Comparison of ENCODE assay signal across 27 mouse cellular contexts in genomic region chr5:149009111-149009510, GRCm38 (mm10). TPM values are rescaled to one million over a fixed set of nuclear protein-coding genes. Genes with fewer than 3 reads are reported as not detected.
"Had no signal": no experiment of that assay in that cellular context is flagged by ENCODE, and none has a peak within 500 bp of the region (broad histone marks: within the 10 kb centered on the region; RNA-seq: fewer than 3 reads in every experiment).

No protein-coding gene starts in this region.

- H3K27ac ChIP-seq: hindbrain, embryonic 12.5 days; hindbrain, embryonic 14.5 days; intestine, embryonic 15.5 days; limb, embryonic 13.5 days; limb, embryonic 15.5 days; liver, embryonic 13.5 days; liver, embryonic 15.5 days had no signal

- H3K4me2 ChIP-seq: heart, embryonic 11.5 days; hindbrain, embryonic 12.5 days; hindbrain, embryonic 14.5 days; intestine, embryonic 15.5 days; limb, embryonic 13.5 days; limb, embryonic 15.5 days; liver, embryonic 13.5 days; liver, embryonic 15.5 days had no signal

- H3K4me3 ChIP-seq: hindbrain, embryonic 12.5 days; intestine, embryonic 15.5 days; limb, embryonic 13.5 days; limb, embryonic 15.5 days; liver, embryonic 13.5 days; liver, embryonic 15.5 days had no signal

- H3K27me3 ChIP-seq: intestine, embryonic 15.5 days; limb, embryonic 13.5 days; limb, embryonic 15.5 days; liver, embryonic 13.5 days had no signal

- DNase-seq: forebrain, postnatal 0 days; gastrocnemius, postnatal 10 days; gastrocnemius, postnatal 25 days; heart, adult 18-20 months; heart, postnatal 10 days; kidney, adult 18-20 months; kidney, adult 8-10 months; kidney, postnatal 10 days; kidney, postnatal 25 days; layer of hippocampus, adult 9-11 months; layer of hippocampus, postnatal 36 days; left cerebral cortex, postnatal 4 days; liver, embryonic 13.5 days had no signal

- H3K9me3 ChIP-seq: hindbrain, embryonic 12.5 days; intestine, embryonic 15.5 days; limb, embryonic 13.5 days; limb, embryonic 15.5 days; liver, embryonic 13.5 days; liver, embryonic 15.5 days had no signal

- H3K9ac ChIP-seq: forebrain, postnatal 0 days; hindbrain, embryonic 12.5 days; hindbrain, embryonic 14.5 days; intestine, embryonic 15.5 days; limb, embryonic 13.5 days; limb, embryonic 15.5 days; liver, embryonic 13.5 days; liver, embryonic 15.5 days had no signal

- H3K36me3 ChIP-seq: hindbrain, embryonic 12.5 days; intestine, embryonic 15.5 days; limb, embryonic 13.5 days; limb, embryonic 15.5 days; liver, embryonic 13.5 days; liver, embryonic 15.5 days had no signal

- ATAC-seq: forebrain, postnatal 0 days; hindbrain, embryonic 16.5 days; inflammation-experienced regulatory T-cells, adult 6 months; intestine, embryonic 15.5 days; intestine, postnatal 0 days had no signal

RNA-seq across cellular contexts. Expression of gene Gm42791, which starts 14.2 kb away (rescaled TPM):
- total RNA-seq: forebrain, postnatal 0 days had no signal
- polyA plus RNA-seq: gonadal fat pad, adult 2 months; heart, embryonic 11.5 days; heart, embryonic 14.5 days; heart, embryonic 16.5 days; inflammation-experienced regulatory T-cells, adult 6 months; intestine, postnatal 0 days; large intestine, adult 2 months; liver, embryonic 15.5 days had no signal
